ENCODE assay signal across 14 mouse cellular contexts in the genomic region with DNA sequence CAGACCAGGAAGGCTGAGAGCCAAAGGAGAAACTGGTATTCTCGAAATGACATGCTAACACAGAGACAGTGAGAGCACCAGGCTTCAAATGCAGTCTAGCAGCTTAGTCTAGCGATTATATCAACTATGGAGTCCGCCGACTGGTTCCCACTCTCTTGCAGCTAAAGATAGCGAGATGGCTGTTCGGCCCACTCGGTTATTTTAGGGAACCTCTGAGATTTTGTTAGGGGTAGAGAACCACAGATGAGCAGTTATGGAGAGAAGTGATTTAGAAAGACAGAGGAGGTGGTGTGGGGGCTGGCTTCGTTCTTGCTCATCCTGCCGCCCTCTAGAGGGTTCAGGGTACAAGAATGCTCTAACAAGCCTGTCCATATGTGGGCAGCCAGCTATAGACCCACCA. TPM values are rescaled to one million over a fixed set of nuclear protein-coding genes. Genes with fewer than 3 reads are reported as not detected.
DNase-seq lines count a peak whose midpoint lies in the region; ATAC-seq lines count a peak whose summit lies in the region.
"Had no signal": no experiment of that assay in that cellular context is flagged by ENCODE, and none has a peak within 500 bp of the region (broad histone marks: within the 10 kb centered on the region; RNA-seq: fewer than 3 reads in every experiment).

No protein-coding gene starts in this region.

- H3K4me3 ChIP-seq in heart, embryonic 14.5 days (ENCODE audit: control insufficient read depth in 1 of 2, insufficient read depth in 1 of 2, low read depth in 1 of 2, low read length in 2 of 2): no peak overlapping the region
- H3K4me3 ChIP-seq: liver, embryonic 13.5 days; neural tube, embryonic 13.5 days had no signal

- DNase-seq in heart, postnatal 4 days: no peak
- peak; percentile 59 to 74 for DNase-seq in left cerebral cortex, adult 18-20 months (ENCODE audit: low spot score in 2 of 2)
- DNase-seq in left cerebral cortex, postnatal 4 days: no peak
- DNase-seq in frontal cortex, postnatal 14 days (ENCODE audit: low spot score in 2 of 2): peak; percentile 52 to 54
- peak; percentile 69 for DNase-seq in right cerebral cortex, postnatal 25 days
- DNase-seq in urinary bladder, adult 2 months (ENCODE audit: low spot score): no peak
- DNase-seq in thymus, adult 18-20 months: no peak
- DNase-seq: cerebellum, adult 9-10 months; gastrocnemius, postnatal 10 days; liver, embryonic 13.5 days; lung, postnatal 36 days; midbrain, embryonic 14.5 days had no signal

- H3K27ac ChIP-seq in heart, embryonic 14.5 days (replicated peaks in 1 of 2; ENCODE audit: control insufficient read depth in 1 of 2, insufficient read depth in 1 of 2, low read depth in 2 of 2, low read length in 2 of 2): peak overlapping the region; percentile 20 to 65
- H3K27ac ChIP-seq: liver, embryonic 13.5 days; neural tube, embryonic 13.5 days had no signal

- WGBS in heart, embryonic 14.5 days: 28% methylated on average over 9 of the region's 9 CpGs

- ATAC-seq in heart, embryonic 14.5 days (ENCODE audit: insufficient number of reproducible peaks, insufficient read depth, low FRiP score, low read depth): no peak

- H3K9me3 ChIP-seq in heart, embryonic 14.5 days (ENCODE audit: control insufficient read depth, low read length): no peaks in the 10 kb centered on the region
- H3K9me3 ChIP-seq: liver, embryonic 13.5 days; neural tube, embryonic 13.5 days had no signal

- H3K4me2 ChIP-seq in heart, embryonic 14.5 days (ENCODE audit: low read length): peak overlapping the region; percentile 49
- H3K4me2 ChIP-seq: liver, embryonic 13.5 days; neural tube, embryonic 13.5 days had no signal

- intact Hi-C loops in left cerebral cortex, postnatal 4 days (cut with DNase I): no loop called here

- H3K27me3 ChIP-seq in heart, embryonic 14.5 days (ENCODE audit: control insufficient read depth, insufficient read depth, low read length): no peaks in the 10 kb centered on the region
- H3K27me3 ChIP-seq: liver, embryonic 13.5 days; neural tube, embryonic 13.5 days had no signal

- peaks cover 47% of the 10 kb centered on the region for H3K36me3 ChIP-seq in heart, embryonic 14.5 days (ENCODE audit: control insufficient read depth, insufficient read depth, low read length)
- H3K36me3 ChIP-seq: liver, embryonic 13.5 days had no signal

- H3K9ac ChIP-seq in heart, embryonic 14.5 days (ENCODE audit: low read length): peak overlapping the region; percentile 21; the same call in 1 of the 2 replicates
- H3K9ac ChIP-seq: liver, embryonic 13.5 days; neural tube, embryonic 13.5 days had no signal

- H3K4me1 ChIP-seq in heart, embryonic 14.5 days (ENCODE audit: control insufficient read depth in 2 of 2, insufficient read depth in 2 of 2, low read length in 2 of 2): peaks cover 33 to 52% of the 10 kb centered on the region in 2 experiments

RNA-seq across cellular contexts. Expression of a gene that starts 13.2 kb away (rescaled TPM):
- polyA plus RNA-seq in heart, embryonic 14.5 days (2014; fragmentation: Nextera tagmentation; extraction: Ambion mirVana): 27.3 and 30.7 TPM in 2 replicates
- total RNA-seq in heart, postnatal 4 days (2021): 100 to 1,000 TPM in 1 of 2 experiments, 10 to 100 TPM in 1; 90.6 to 101 TPM
- total RNA-seq in left cerebral cortex, adult 18-20 months (2021): 100 to 1,000 TPM; 130 to 135 TPM
- 100 to 1,000 TPM; 284 to 303 TPM for total RNA-seq in left cerebral cortex, postnatal 4 days (2021)
- 77.8 and 103 TPM in 2 replicates for polyA plus RNA-seq in urinary bladder, adult 2 months (2012; rRNA removed)

Comparison
In these comparisons a context has a peak if more than half of its experiments do, and no peak if none do; other contexts are left out.
1. DNase-seq: peak in left cerebral cortex, adult 18-20 months (2 of 2), frontal cortex, postnatal 14 days (2 of 2) and right cerebral cortex, postnatal 25 days (single experiment); none in heart, postnatal 4 days (single experiment), left cerebral cortex, postnatal 4 days (single experiment), urinary bladder, adult 2 months (single experiment) and thymus, adult 18-20 months (0 of 2).